Mouse (Mus musculus) forebrain, embryonic 13.5 days (tissue): ENCODE results near the gene Padi1. TPM values are rescaled to one million over a fixed set of nuclear protein-coding genes. Genes with fewer than 3 reads are reported as not detected.

Experiments
- ATAC-seq: fragments of 200-750 bp; cut with Nextera tagmentation; 2 replicates; pipeline ENCODE4 v1.8.0; 2017
- H3K27ac ChIP-seq: fragments of 300-500 bp; sonication (generic); 2 replicates; pipeline ENCODE4 v1.5.1; 2015; ENCODE audit warnings: inconsistent platforms, mild to moderate bottlenecking, moderate library complexity
- H3K27me3 ChIP-seq: fragments of 300-500 bp; sonication (generic); 2 replicates; pipeline ENCODE4 v1.6.1; 2015; ENCODE audit warnings: mild to moderate bottlenecking, inconsistent platforms
- H3K36me3 ChIP-seq: fragments of 300-500 bp; sonication (generic); 2 replicates; pipeline ENCODE4 v1.6.1; 2015; ENCODE audit warnings: mild to moderate bottlenecking, inconsistent platforms; ENCODE audit not compliant: poor library complexity, severe bottlenecking
- H3K4me1 ChIP-seq: fragments of 300-500 bp; sonication (generic); 2 replicates; pipeline ENCODE4 v1.6.1; 2015; ENCODE audit warnings: inconsistent platforms
- H3K4me2 ChIP-seq: fragments of 300-500 bp; sonication (generic); 2 replicates; pipeline ENCODE4 v1.6.1; 2015; ENCODE audit warnings: inconsistent platforms, mild to moderate bottlenecking, moderate library complexity
- H3K4me3 ChIP-seq: fragments of 300-500 bp; sonication (generic); 2 replicates; pipeline ENCODE4 v1.5.1; 2015; ENCODE audit warnings: mild to moderate bottlenecking, inconsistent platforms
- H3K9ac ChIP-seq: fragments of 300-500 bp; sonication (generic); 2 replicates; pipeline ENCODE4 v1.6.1; 2015; ENCODE audit warnings: mild to moderate bottlenecking, inconsistent platforms
- H3K9me3 ChIP-seq: fragments of 300-500 bp; sonication (generic); replicated peaks from 2 replicates; pipeline ENCODE4 v1.6.1; 2016; ENCODE audit warnings: inconsistent platforms
- WGBS: fragments of 180-500 bp; shearing (Covaris S2); methylation state at CpG from one replicate; pipeline ENCODE4 v1.1.7; 2015; 5-methylcytosine and 5-hydroxymethylcytosine counted together
- polyA plus RNA-seq: library from polyadenylated mRNA; unstranded; fragments of >200 nt; fragmentation: Nextera tagmentation; extraction: Ambion mirVana; gene quantifications from 2 replicates; pipeline ENCODE4 v1.2.1, GENCODE M21; 2015

The Padi1 gene
- polyA plus RNA-seq, 1 experiment from 2014 or later: not detected

DNA sequence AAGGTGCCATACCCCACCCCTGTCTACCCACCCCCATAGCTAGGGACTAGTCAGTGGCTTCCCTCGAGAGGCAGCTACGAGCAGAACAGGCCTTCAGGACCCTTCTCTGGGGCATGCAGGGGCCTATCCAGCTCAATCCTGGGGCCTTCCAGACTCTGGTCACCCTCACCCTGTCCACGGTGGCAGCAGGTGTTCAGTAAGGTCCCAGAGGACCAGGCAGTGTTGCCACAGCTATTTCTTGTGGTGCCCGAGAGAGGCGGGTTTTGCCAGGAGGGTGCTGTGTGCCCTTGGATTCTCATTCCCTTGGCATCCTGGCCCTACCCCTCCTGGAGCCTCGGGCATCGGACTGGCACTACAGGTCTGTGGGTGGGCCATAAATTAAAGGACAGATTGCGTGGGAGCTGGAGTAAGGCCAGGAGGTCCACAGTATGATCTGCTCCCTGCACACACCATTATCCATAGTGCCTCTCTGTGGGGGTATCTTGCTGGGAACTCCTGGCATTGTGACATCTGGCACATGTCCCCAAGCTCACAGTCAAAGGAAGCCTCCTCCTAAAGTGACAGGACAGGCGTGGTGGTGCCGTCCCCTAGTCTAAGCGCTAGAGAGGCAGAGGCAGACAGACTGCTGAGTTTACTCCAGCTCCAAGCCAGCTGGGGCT lies 9.2 kb downstream of the Padi1 start:
- H3K36me3 ChIP-seq: no peaks in the 10 kb centered on the region
- no peaks in the 10 kb centered on the region for H3K9me3 ChIP-seq
- no peak overlapping the region for H3K9ac ChIP-seq
- H3K4me3 ChIP-seq: no peak overlapping the region
- H3K4me2 ChIP-seq: no peak overlapping the region
- 50% methylated on average over 11 of the region's 11 CpGs for WGBS
- no peaks in the 10 kb centered on the region for H3K27me3 ChIP-seq
- H3K4me1 ChIP-seq: peaks cover 36% of the 10 kb centered on the region
- H3K27ac ChIP-seq: no peak overlapping the region
- peak; percentile 27; the same call in 1 of the 2 replicates for ATAC-seq

DNA sequence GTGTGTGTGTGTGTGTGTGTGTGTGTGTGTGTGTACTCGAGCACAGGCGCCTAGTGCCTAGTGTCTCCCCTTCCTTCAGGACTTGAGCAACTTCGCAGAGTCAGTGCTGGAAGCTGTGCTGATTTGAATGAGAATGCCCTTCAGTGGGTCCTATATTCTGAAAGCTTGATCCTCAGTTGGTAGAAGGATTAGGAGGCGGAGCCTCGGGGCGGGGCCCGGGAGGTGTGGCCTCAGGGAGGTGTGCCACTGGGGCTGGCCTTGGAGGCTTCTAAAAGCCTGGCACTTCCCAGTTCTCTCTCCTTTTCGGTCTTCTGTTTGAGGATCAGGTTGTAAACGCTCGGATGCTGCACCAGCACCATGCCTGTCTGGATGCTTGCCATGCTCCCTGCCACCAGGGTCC lies 9.9 kb downstream of the Padi1 start:
- Histone ChIP-seq H3K4me1 (peaks cover 36% of the 10 kb centered on the region), H3K4me3 (no peak overlapping the region), H3K36me3 (no peaks in the 10 kb centered on the region), H3K9me3 (no peaks in the 10 kb centered on the region), H3K27ac (no peak overlapping the region), H3K9ac (no peak overlapping the region), H3K4me2 (peak overlapping the region; percentile 27), H3K27me3 (no peaks in the 10 kb centered on the region)
- peak; percentile 79 for ATAC-seq
- 0% methylated on average over 10 of the region's 10 CpGs for WGBS

DNA sequence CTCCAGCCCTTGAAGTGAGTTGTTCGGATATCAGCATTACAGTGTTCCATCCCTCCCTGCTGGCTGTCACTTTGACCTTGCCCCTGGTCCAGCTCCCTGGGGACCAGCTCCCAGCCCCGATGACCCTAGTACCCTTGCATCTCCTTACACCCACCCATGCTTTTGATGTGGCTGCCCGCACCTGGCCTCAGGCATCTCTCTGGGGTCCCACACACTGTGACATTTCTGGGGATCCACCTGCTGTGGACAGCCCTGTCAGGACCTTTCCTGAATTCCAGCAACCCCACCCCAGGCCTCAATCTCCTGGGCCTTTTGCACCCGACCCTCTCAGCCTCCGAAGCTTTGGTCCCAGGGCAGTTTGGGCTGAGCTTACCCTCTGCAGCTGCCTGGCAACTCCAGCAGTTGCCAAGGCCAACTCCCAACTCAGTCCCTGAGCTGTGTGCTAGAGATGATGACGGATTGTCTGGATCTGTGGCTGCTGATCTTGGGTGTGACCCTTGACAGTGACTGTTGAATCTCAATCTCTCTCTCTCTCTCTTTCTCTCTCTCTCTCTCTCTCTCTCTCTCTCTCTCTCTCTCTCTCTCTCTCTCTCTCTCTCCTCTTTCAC lies 11.1 kb downstream of the Padi1 start:
- Histone ChIP-seq H3K4me3 (no peak overlapping the region), H3K9me3 (no peaks in the 10 kb centered on the region), H3K9ac (no peak overlapping the region), H3K4me2 (no peak overlapping the region), H3K27me3 (no peaks in the 10 kb centered on the region), H3K36me3 (no peaks in the 10 kb centered on the region), H3K4me1 (peaks cover 36% of the 10 kb centered on the region), H3K27ac (no peak overlapping the region)
- ATAC-seq: no peak
- WGBS: 76% methylated on average over 6 of the region's 6 CpGs

DNA sequence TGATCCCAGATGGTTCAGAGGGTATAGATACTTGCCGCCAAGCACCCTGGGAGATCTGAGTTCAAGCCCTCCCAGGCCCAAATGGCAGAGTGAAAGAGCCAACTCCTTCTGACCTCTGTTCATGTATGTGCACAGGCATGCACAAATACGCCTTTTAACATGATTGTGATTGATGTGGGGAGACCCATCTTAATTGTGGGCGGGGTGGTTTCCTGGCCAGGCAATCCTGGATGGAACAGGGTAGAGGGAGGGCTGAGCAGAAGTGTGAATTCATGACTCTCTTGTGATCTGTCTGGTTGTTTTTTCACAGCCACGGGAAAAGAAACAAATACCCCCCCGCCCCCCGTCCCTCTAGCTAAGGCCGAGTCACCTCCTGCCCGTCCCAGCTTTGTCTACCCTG lies 12.8 kb downstream of the Padi1 start:
- no peaks in the 10 kb centered on the region for H3K27me3 ChIP-seq
- peaks cover 32% of the 10 kb centered on the region for H3K4me1 ChIP-seq
- H3K9ac ChIP-seq: no peak overlapping the region
- H3K4me3 ChIP-seq: no peak overlapping the region
- no peak for ATAC-seq
- 44% methylated on average over 8 of the region's 8 CpGs for WGBS
- no peak overlapping the region for H3K4me2 ChIP-seq
- no peaks in the 10 kb centered on the region for H3K36me3 ChIP-seq
- H3K27ac ChIP-seq: no peak overlapping the region
- H3K9me3 ChIP-seq: no peaks in the 10 kb centered on the region

DNA sequence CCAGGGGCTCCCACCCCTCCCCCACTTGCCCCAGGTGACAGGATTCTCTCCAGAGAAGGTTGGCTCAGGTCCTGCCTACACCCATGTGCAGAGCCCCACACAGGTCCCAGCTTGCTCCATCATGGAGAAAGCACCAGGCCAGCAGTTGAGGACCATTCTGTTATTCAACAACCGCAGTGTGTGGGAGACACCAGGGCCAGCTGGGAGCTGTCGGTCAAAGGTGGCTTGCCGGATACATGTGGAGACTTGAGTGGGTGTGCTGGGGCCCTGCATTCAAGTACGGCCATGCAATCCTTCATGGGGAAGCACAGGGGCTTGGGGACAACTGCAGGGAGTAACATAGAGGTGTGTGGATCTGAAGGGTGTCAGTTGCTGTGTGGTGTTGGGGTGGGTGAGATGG lies 13.8 kb downstream of the Padi1 start:
- H3K27ac ChIP-seq: no peak overlapping the region
- WGBS: 89% methylated on average over 4 of the region's 4 CpGs

DNA sequence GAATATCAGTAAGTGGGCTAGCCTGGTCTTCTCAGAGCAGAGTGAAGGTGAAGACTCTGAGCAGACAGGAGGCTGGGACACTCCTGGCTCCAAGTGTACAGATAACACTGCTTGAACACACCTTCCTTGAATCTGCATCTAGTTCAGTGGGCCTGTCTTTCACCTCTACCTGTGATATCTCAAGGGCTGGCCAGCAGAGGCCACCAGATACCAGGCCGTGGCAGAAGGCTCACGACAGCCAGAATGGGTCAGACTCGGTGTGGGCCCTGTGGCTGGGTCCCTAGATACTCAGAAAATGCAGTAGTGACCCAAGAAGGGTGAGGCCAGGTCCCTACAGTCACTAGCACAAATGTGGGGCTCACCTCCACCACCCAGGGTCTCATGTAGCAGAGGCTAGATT lies 18.3 kb downstream of the Padi1 start:
- Histone ChIP-seq H3K9ac (no peak overlapping the region), H3K4me2 (no peak overlapping the region), H3K27ac (no peak overlapping the region), H3K27me3 (no peaks in the 10 kb centered on the region), H3K4me1 (no peaks in the 10 kb centered on the region), H3K36me3 (no peaks in the 10 kb centered on the region), H3K4me3 (no peak overlapping the region), H3K9me3 (no peaks in the 10 kb centered on the region)
- WGBS: 57% methylated on average over 3 of the region's 3 CpGs
- no peak for ATAC-seq

More for the DNA sequence above, 13.8 kb downstream of the Padi1 start:
- Histone ChIP-seq H3K4me3 (no peak overlapping the region), H3K4me1 (peaks cover 31% of the 10 kb centered on the region), H3K36me3 (no peaks in the 10 kb centered on the region), H3K4me2 (no peak overlapping the region), H3K9ac (no peak overlapping the region), H3K9me3 (no peaks in the 10 kb centered on the region), H3K27me3 (no peaks in the 10 kb centered on the region)
- ATAC-seq: no peak

- Histone ChIP-seq H3K27ac (no peak overlapping the region), H3K4me1 (no peaks in the 10 kb centered on the region), H3K9me3 (no peaks in the 10 kb centered on the region), H3K27me3 (no peaks in the 10 kb centered on the region), H3K36me3 (no peaks in the 10 kb centered on the region), H3K9ac (no peak overlapping the region), H3K4me3 (no peak overlapping the region), H3K4me2 (no peak overlapping the region)
- ATAC-seq: no peak
- 60% methylated on average over 11 of the region's 11 CpGs for WGBS
Observed at GRCm38 (mm10) chr4:140825942-140826341, 19.6 kb downstream of the Padi1 start.

GRCm38 (mm10) chr4:140821988-140822387 lies 23.6 kb downstream of the Padi1 start:
- no peaks in the 10 kb centered on the region for H3K27me3 ChIP-seq
- H3K9me3 ChIP-seq: no peaks in the 10 kb centered on the region
- H3K4me1 ChIP-seq: no peaks in the 10 kb centered on the region
- H3K36me3 ChIP-seq: no peaks in the 10 kb centered on the region
- no peak overlapping the region for H3K9ac ChIP-seq
- 54% methylated on average over 5 of the region's 5 CpGs for WGBS
- H3K4me3 ChIP-seq: no peak overlapping the region
- H3K4me2 ChIP-seq: no peak overlapping the region
- ATAC-seq: no peak
- no peak overlapping the region for H3K27ac ChIP-seq

- Histone ChIP-seq H3K4me1 (peaks cover 23% of the 10 kb centered on the region), H3K36me3 (no peaks in the 10 kb centered on the region), H3K27ac (no peak overlapping the region), H3K27me3 (peaks cover 14% of the 10 kb centered on the region; the same call in 1 of the 2 replicates), H3K4me2 (no peak overlapping the region), H3K4me3 (no peak overlapping the region), H3K9me3 (no peaks in the 10 kb centered on the region), H3K9ac (no peak overlapping the region)
- ATAC-seq: no peak
- 90% methylated on average over 8 of the region's 8 CpGs for WGBS
Observed at GRCm38 (mm10) chr4:140817413-140817812, 28.2 kb downstream of the Padi1 start.

- Histone ChIP-seq H3K4me2 (no peak overlapping the region), H3K27me3 (peaks cover 14% of the 10 kb centered on the region; the same call in 1 of the 2 replicates), H3K4me3 (no peak overlapping the region), H3K27ac (no peak overlapping the region), H3K9ac (no peak overlapping the region), H3K4me1 (peaks cover 27% of the 10 kb centered on the region), H3K9me3 (no peaks in the 10 kb centered on the region), H3K36me3 (no peaks in the 10 kb centered on the region)
- ATAC-seq: no peak
- 59% methylated on average over 10 of the region's 10 CpGs for WGBS
Observed at GRCm38 (mm10) chr4:140815996-140816917, 29.3 kb downstream of the Padi1 start.

GRCm38 (mm10) chr4:140815496-140815895 lies 30.1 kb downstream of the Padi1 start:
- no peak overlapping the region for H3K27ac ChIP-seq
- no peaks in the 10 kb centered on the region for H3K36me3 ChIP-seq
- H3K4me1 ChIP-seq: peaks cover 27% of the 10 kb centered on the region
- no peaks in the 10 kb centered on the region for H3K9me3 ChIP-seq
- no peak for ATAC-seq
- peaks cover 14% of the 10 kb centered on the region; the same call in 1 of the 2 replicates for H3K27me3 ChIP-seq
- H3K9ac ChIP-seq: no peak overlapping the region
- 85% methylated on average over 5 of the region's 5 CpGs for WGBS
- no peak overlapping the region for H3K4me3 ChIP-seq
- H3K4me2 ChIP-seq: no peak overlapping the region
